Mouse (Mus musculus): Measurements from ENCODE around the gene Phlda1.
"Not testable (repeated sequence)": the region's sequence is repeated elsewhere in the genome, so short reads cannot be mapped to it uniquely, and the experiment has no call there.

The Phlda1 gene

DNA sequence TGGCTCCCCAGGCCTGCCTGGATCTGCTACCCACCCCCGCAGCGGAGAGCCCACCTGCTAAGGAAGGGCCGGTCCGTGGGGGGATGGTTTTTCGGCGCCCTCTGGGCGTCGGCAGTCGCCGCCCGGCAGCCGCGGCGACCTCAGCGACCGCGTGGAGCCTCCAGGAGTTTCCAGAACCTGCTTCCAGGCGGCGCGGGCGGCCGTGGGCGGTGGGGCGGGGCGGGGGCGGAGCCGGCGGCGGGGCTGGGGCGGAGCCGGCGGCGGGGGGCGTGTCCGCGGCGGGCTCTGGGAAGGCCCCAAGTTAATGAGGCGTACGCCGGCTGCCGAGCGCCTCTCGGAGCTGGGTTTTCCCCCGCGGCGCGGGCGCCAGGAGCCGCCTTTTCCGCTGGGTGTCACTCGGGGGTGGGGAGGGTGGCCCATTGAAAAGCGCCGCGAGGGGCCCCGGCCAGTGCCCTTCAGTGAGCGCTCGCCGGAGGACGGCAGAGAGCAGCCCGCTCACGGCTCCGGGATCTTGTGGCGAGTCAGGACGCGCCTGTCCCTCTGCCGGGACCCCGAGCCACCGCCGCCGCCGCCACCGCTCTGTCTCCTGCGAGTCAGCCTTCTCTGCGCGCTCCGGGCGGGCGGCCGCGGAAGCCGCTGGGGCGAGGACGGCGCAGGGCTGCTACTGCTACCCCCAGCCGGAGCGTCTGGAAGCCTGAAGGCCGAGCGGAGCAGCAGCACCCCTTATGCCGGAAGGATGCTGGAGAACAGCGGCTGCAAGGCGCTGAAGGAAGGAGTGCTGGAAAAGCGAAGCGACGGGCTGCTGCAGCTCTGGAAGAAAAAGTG lies at the start of gene Phlda1:
Phlda1 (plus strand) TSS at position 186 of the 825 bp plus-strand sequence.
- DNase-seq (ENCODE audit: low read depth, low spot score) = peak; percentile 77

DNA sequence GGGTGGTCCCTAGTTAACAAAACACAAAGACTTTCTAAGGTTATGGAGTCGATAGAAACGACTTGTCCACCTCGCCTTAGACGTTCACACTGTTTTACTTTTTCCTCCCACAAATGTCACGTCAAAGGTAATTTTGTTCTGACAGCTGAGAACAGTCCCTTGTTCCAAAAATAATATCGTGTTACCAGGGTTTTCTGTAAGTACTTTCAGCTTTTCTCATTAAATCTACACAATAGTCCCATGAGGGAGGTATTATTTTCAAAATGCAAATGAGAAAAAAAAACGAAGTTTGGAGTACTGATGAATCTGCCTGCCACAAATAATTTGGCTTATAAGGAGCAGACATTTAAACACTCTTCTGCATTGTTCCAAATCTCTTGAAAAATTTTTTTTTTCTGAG lies 48.0 kb upstream of the Phlda1 start:
- DNase-seq (ENCODE audit: low read depth, low spot score) = no peak

DNA sequence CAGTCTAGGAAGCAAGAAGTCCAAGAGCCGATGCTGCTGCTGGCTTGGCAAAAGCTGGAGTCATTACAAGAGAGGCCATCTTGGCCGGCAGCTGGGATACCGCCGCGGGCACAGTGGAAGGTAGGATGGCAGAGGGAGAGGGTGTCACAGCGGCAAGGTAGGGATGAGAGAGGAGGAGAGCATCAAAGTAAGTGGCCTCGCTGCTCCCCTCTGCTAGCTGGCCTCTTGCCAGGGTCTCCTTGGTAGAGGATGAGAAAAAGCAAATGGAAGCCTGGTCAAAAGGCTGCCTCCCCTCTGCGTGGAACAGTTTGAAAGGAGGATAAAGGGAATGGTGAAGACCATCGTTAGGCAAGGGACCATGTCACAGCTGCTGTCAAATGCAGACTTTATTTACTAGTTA lies 47.0 kb upstream of the Phlda1 start:
- DNase-seq (ENCODE audit: low read depth, low spot score) = no peak

DNA sequence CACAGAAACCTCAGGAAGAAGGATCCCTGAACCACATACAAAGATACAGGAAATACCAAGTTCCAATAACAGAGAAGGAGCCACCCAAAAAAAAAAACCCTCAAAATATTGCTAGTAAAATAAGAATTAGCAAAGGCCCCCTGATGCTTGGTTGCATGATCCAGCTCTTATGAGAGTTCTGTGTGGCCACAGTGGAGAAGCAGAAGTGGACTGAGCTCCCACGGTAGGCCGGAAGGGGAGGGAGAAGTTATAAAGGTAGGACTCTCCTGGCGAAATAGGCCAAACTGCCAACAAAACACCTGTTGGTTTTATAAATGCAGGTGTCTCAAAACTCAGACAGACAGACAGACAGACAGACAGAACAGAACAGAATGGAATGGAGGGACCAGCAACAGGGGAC lies 46.2 kb upstream of the Phlda1 start:
- no peak for DNase-seq (ENCODE audit: low read depth, low spot score)

DNA sequence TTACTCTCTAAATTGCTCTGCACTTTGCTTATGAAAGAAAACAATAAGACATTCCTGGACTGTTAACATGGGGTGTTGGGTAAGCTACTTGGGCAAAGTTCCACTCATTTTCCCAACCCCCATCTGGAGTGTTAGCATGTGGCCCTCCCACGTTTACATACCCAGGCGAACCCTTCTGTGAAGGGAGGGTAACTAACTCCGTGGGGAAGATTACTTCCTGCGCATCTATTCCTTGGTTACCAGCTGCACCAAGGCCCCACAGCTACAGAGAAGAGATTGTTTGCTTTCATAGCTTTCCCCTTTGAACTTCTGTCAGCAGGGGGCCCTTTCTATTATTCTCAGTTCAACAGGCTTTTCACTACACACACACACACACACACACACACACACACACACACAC lies 45.7 kb upstream of the Phlda1 start:
- DNase-seq (ENCODE audit: low read depth, low spot score) = no peak

DNA sequence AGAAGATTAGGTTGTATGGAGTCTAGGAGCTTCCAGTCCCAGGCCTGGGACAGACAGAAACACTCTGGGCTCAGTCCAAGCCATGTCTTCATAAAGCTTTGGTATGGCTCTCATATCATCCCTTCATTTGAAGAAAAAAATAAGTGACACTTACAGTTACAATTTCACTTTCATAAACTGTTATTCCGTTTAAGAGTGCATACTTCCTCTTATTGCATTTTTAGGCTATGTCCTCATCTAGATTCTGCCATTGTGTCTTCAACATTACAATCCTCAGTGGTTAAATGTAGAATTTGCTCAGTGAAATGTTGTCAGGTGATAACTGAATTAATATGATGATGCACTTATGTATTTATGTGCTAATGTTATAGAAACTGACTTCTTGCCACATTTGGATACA lies 41.3 kb upstream of the Phlda1 start:
- no peak for DNase-seq (ENCODE audit: low read depth, low spot score)

DNA sequence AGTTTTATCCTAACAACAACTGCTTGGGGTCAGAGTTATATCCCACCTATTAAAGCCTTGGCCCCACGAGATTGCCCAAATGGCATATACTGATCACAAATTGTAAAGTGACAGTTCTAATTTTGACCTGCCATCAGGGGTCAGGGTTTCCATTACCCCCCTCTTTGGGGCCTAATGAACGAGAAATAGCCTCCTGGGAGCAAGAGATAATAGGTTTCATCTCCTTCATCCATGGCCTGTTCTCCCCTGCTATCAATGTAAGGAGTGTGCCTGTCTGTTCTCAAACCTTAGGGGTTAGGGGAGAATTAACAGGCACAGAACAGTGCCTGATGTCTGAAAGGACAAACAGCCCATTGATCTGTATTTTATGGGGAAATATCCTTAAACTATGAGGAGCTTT lies 40.7 kb upstream of the Phlda1 start:
- DNase-seq (ENCODE audit: low read depth, low spot score) = no peak

DNA sequence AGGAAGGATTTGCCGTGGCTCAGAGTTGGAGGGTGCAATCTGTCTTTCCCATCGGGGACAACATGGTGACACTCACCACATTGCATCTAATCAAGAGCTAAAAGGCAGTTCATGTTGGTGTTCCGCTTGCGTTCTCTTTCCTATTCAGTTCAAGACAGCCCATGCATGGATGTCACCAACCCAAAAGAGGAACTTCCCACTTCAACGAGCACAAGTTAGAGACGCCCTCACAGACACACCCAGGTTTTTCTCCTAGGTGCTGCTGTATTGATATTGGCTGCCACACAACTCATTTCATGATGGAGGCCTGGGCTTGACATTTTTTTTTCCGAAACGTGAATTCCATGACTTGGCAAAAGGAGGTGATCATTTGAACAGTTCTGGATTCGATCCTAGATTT lies 34.9 kb upstream of the Phlda1 start:
- DNase-seq (ENCODE audit: low read depth, low spot score) = no peak

DNA sequence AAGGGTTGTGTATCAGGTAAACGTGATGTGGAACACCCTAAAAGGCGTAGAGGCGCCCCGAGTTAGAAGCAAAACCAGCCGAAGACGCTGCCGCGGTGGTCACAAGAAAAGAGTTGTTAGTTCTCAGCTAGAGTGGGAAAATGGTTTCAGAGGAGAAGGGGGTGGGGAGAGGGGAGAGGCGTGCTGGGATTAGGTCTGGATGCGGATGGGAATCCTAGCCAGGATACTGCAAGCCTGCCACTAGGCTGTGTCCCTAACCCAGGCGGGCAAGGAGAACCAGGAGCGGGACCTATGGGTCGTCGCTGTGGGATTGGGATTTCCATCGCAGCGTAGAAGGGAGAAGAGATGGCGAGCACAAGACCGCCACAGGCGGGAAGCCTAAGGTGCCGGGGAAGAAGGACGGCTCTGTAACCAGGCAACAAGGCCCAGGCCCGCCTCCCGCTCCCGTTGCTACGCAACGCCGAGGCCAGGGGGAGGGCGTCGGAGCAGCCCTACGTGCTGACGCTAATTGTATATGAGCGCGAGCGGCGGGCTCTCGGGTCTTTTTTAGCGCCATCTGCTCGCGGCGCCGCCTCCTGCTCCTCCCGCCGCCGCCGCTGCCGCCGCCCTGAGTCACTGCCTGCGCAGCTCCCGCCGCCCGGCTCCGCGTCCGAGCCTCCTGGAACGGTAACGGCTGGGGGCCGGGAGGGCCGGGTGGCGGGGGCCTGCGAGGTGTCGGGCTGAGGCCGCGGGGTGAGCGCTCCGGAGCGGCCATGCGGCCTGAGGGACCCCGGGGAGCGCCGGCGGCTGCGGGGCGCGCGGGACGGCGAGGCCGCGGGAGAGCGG lies 33.2 kb upstream of the Phlda1 start, which contains the start of gene Nap1l1:
Nap1l1 (plus strand) TSS at position 538 of the 825 bp plus-strand sequence.
- peak; percentile 95 for DNase-seq (ENCODE audit: low read depth, low spot score)

DNA sequence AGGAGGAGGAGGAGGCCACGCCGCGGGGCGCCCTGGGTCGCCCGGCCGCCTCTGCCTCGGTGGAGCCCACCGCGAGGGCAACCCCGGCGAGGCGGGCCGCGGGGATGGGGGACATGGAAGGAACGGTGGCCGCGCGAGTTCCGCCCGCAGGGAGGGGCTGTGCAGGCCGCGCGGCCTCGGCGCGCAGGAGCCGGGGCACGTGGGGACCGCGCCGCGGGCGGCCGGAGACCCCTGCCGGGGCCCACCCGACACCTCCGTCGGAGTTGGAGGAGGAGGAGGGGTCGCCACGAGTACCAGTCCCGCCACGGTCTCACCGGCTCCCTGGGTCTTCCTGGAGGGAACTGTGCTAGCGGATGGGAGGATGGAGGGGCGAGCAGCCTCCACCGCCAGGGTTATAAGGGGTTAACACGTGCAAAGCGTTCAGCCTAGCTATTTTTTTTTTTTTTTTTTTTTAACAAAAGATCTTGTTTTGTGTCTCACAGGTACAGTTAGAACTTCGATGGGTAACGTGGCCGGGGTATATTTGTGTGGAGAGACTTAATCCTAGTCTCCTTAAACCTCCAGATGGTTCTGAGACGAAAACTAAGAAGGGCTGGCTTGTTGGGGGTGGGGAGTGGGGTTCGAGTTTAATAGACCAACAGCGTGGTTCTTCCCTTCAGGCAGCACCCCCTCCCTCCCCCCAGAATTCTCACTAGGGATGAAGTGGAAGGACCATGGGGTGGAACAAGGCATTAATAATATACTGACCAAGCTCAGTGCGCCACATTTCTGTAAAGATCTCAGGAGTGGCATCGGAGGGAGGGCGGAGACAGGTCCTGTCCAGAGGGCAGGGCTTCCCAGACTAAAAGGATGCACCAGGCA lies 32.3 kb upstream of the Phlda1 start:
- DNase-seq (ENCODE audit: low read depth, low spot score) = peak; percentile 20

DNA sequence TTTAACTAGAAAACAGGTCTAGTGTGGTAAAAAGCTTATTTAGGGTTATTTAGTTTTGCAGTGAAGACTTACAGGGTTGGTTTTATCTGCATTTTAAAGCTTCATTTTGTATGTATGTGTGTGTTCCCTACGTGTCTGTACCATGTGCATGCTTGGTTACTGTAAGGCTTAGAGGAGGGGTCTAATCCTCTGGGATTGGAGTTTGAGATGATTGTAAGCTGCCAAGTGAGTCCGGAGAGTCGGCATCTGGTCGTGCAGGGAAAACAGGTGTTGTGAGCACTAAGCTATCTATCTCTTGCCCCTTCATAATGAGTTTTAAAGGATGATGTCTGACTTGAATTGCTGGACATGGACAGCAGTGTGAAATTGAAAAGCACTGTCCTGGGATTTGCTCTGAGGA lies 29.8 kb upstream of the Phlda1 start:
- peak; percentile 53 for DNase-seq (ENCODE audit: low read depth, low spot score)

DNA sequence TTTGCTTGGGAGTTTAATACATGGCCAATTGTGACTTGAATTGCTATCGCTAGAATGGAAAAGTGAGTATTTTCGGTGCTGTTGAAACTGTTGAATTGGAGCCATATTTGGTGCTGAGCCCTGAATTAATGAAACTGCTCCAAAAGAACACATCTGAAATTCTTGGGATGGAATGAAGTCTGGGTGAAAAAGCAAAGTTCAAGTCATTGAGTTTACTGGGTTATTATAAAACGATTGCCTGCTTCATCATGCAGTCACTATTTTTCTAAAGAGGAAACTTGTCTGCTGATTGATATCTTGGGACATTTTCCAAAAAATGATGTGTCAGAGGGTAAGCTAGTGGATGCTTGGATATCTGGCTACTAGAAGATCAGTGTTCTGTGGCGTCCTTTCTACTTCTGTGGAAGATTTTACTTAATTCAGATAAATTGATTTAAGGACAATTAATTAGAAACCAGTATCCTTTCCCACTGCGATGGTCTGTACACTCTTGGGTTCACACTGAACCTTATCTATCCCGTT lies 29.0 kb upstream of the Phlda1 start:
- no peak for DNase-seq (ENCODE audit: low read depth, low spot score)

DNA sequence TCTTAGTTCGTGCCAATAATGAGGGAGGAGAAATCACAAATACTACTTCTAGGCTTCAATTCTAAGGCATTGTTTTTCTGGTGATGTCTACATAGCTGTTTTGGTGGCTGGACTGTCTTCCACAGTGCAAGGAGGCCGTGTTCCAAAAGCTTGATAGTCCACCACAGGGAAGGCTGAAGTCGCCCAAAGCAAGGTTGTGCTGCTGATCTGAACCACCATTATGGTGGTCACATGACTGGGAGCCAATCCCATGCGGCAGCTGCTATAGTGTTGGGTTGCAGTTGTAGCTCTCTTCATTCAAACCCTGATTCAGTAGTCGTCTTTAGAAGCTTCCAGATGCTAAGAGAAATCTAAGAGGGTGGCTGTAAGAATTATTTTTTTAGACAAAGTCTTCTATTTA lies 26.5 kb upstream of the Phlda1 start:
- DNase-seq (ENCODE audit: low read depth, low spot score) = no peak

DNA sequence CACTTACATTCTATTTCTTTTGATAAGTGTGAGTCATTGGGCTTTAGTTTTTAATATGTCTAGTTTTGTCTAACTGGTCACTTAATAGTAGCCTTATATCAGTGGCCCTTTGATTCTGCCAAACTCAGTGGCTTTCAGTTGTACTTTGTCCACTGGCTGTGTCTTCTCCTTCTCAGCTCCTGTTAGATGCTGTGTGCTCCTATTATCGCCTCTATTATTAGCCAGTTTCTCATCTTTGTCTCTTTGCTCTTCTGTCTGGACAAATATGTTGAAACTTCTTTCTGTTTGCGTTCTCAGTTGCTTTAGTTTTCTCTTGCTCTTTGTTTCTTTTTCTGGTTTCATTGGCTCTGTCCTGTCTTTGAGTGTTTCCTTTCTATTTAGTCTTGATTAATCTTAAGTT lies 23.4 kb upstream of the Phlda1 start:
- DNase-seq (ENCODE audit: low read depth, low spot score) = no peak

DNA sequence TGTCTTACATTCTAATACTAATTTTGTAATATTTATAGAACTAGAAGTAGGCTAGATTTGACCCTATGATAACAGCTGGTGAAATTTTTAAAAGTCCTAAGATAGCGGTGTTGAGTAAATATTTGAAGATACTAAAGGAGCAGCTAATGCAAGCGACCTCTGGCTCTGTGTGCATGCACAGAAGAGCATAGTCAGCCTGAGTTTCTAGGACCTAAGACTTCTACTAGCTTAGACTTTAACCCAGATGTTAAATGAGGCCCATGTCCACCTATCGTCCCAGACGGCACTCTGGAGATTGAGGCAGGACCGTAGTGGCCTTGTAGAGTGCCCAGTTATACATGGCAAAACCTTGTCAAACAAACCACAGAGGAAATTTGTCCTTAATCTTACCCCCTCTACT lies 22.0 kb upstream of the Phlda1 start:
- no peak for DNase-seq (ENCODE audit: low read depth, low spot score)

DNA sequence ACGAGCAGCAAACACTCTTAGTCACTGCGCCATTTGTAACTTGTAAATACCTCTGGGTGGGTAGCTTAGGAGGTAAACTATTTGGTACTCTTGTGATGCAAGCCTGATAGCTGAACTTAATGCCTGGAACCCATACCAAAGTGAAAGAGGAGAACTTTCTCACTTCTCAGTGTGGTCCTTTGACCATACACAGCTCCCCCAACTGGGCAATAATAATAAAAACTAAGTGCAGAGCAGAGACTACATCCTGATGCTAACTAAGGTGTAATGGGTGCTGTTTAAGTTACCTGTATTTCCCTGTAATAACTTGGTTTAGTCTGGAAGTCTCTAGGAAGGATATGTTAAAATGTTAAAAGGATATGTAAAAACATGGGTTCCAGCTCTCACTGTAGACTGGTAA lies 17.3 kb upstream of the Phlda1 start:
- DNase-seq (ENCODE audit: low read depth, low spot score) = no peak

DNA sequence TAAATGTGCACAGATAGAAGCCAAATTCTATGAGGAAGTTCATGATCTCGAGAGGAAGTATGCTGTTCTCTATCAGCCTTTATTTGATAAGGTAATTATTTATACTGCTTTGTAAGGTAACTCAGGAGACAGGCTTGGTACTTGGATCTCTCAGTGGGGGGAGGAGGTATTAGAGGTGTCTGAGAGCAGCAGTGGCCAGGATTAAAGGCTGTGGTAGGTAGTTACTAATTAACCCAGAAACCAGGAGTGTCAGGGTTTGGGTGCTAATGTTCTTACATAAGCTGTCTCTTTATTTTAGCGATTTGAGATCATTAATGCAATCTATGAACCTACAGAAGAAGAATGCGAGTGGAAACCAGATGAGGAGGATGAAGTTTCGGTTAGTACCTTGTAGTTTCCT lies 16.0 kb upstream of the Phlda1 start:
- not testable (repeated sequence) for DNase-seq (ENCODE audit: low read depth, low spot score)

DNA sequence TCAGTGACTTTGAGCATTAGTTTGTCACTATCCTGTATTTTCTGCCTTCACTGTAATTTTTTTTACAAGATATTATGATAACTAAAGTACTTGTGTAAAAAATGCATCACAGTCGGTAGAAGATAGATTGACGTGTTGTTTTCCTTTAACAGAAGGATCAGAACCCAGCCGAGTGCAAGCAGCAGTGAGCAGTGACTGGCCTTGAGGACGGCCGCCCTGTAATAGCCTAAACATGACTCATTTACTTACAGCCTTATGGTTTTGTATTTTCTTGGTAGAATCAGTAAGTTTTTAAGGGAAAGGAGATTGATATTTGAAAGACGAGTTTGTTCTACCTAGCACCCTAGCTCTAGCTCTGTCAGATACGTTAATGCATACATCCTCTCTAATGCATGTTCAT lies 10.2 kb upstream of the Phlda1 start:
- DNase-seq (ENCODE audit: low read depth, low spot score) = no peak

DNA sequence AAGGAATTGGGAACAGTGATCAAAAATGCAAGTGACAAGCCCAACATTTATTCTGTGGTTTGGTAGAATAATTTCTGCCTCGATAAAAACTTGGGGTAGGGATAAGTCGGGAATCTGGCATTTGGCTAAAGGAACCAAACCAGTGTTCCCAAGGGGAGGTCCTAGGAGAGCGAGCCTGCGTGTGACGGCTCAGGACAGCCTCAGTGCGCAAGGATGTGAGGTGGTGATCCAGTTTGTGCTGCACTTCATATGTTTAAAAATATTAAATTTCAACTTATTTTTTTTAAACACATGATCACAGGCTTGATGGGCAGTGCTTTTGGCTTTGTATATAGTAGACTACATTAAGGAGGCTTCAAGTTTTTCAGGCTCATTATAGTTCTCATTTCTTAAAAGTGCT lies 6.2 kb upstream of the Phlda1 start:
- no peak for DNase-seq (ENCODE audit: low read depth, low spot score)

DNA sequence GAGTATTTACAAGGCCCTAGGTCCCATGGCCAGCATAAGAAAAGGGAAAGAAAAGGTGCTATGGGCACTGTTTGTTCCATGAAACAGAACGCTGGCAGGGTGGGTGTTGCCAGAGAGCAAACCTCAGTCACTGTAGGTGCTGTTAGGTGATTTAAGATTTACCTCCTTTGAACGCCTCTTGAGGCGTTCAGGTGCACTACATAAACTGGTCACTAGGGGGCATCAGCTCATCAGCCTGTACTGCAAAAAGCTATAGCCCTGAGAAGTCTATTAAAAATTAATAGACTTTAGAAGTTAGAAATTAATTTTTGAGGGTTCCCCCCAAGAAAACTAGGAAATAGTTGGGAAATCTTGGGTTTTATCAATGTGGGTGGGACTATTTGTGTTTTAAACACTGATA lies 3.0 kb upstream of the Phlda1 start:
- peak; percentile 60 for DNase-seq (ENCODE audit: low read depth, low spot score)

DNA sequence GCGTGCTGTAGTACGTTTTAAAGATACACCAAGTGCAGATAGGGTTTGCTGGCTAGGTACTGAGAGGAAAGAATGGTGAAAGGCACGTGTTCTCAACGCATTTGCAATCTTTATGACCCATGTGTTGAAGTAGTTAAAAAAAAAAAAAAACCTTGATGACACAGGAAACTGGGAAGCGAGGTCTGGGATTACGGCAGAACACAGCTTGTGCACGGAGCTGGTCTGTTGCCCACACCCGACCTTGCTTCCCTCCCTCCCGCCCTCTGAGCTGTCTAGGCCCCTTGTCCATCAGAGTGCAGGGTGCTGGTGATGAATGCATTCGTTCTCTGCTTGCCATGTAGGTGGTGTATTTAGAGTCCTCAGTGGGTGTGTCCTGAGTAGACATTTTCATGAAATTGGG lies 2.4 kb upstream of the Phlda1 start:
- no peak for DNase-seq (ENCODE audit: low read depth, low spot score)

DNA sequence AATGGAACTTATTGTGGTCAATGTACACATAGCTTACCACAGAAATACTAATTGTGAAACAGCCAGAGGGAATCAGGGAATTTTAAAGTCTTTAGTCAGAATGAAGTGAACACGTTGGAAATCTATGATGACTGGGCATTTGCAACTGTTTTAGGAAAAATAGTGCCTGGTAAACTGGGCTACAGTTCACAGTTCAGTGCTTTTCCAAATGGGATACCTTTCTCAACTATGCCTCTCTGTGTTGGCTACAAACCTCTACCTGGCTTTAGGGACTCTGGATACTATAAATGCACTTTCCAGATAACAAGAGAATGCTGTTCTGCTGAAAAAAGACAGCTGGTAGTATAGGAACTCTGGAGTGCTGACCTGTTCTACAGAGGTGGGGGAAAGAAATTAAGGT lies 1.5 kb upstream of the Phlda1 start:
- DNase-seq (ENCODE audit: low read depth, low spot score) = no peak

Data from retina, postnatal 7 days (tissue).